Mouse (Mus musculus) forebrain, embryonic 16.5 days (tissue): ENCODE measurements at regions not wholly inside any gene's neighbourhood (a gene's known extent, or its start where the extent isn't known, plus 50 kb on each side); places are given as distances from the start of the nearest gene placed in this dataset.
"Not testable (repeated sequence)": the region's sequence is repeated elsewhere in the genome, so short reads cannot be mapped to it uniquely, and the experiment has no call there.

Source experiments
- ATAC-seq: fragments of 200-750 bp; cut with Nextera tagmentation; 2 replicates; pipeline ENCODE4 v1.8.0; 2017; ENCODE audit warnings: mild to moderate bottlenecking, moderate library complexity
- H3K27ac ChIP-seq: fragments of 300-500 bp; sonication (generic); 2 replicates; pipeline ENCODE4 v1.5.1; 2014; ENCODE audit warnings: low read length, control low read depth
- H3K27me3 ChIP-seq: fragments of 300-500 bp; sonication (generic); replicated peaks from 2 replicates; pipeline ENCODE4 v1.6.1; 2014; ENCODE audit warnings: low read length; ENCODE audit not compliant: control insufficient read depth, insufficient read depth
- H3K36me3 ChIP-seq: fragments of 300-500 bp; sonication (generic); 2 replicates; pipeline ENCODE4 v1.6.1; 2014; ENCODE audit not compliant: control insufficient read depth, insufficient read depth
- H3K4me1 ChIP-seq: fragments of 300-500 bp; sonication (generic); replicated peaks from 2 replicates; pipeline ENCODE4 v1.6.1; 2014; ENCODE audit warnings: low read length; ENCODE audit not compliant: control insufficient read depth, insufficient read depth
- H3K4me2 ChIP-seq: fragments of 300-500 bp; sonication (generic); 2 replicates; pipeline ENCODE4 v1.6.1; 2014; ENCODE audit warnings: mild to moderate bottlenecking, low read length, control low read depth
- H3K4me3 ChIP-seq: fragments of 300-500 bp; sonication (generic); replicated peaks from 2 replicates; pipeline ENCODE4 v1.5.1; 2014; ENCODE audit warnings: mild to moderate bottlenecking, low read length, control low read depth
- H3K9ac ChIP-seq: fragments of 300-500 bp; sonication (generic); replicated peaks from 2 replicates; pipeline ENCODE4 v1.6.1; 2014; ENCODE audit warnings: low read depth, low read length, control low read depth
- H3K9me3 ChIP-seq: fragments of 300-500 bp; sonication (generic); 2 replicates; pipeline ENCODE4 v1.6.1; 2016; ENCODE audit warnings: low read length; ENCODE audit not compliant: control insufficient read depth
- WGBS: fragments of 180-500 bp; shearing (Covaris S2); extraction: QIAGEN DNeasy Blood & Tissue Kit; methylation state at CpG from one replicate; pipeline ENCODE4 v1.1.7; 2014; 5-methylcytosine and 5-hydroxymethylcytosine counted together

DNA sequence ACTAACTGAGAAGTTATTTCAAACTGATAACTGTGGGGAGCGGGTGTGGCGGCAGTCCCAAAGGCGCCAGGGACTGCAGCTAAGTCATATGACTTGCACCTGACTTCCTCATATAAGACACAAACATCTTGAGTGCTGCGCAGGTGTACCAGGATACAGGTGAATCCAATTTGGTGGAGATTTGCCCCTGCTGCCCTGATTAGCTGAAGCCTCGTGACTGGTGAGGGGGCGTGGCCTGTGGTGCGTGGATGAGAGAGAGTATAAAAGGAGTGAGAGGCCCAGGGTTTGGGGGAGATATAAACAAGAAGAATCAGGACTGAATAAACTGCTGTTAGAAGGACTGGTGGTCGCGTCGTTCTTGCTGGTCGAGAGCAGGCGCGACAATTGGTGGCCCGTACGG is 731.6 kb upstream of the Pcdh10 start:
- not testable (repeated sequence) for ATAC-seq, H3K4me1 ChIP-seq, H3K27ac ChIP-seq, H3K36me3 ChIP-seq, H3K4me2 ChIP-seq, H3K4me3 ChIP-seq, H3K9me3 ChIP-seq, H3K9ac ChIP-seq, H3K27me3 ChIP-seq
- 97% methylated on average over 3 of the region's 15 CpGs for WGBS

DNA sequence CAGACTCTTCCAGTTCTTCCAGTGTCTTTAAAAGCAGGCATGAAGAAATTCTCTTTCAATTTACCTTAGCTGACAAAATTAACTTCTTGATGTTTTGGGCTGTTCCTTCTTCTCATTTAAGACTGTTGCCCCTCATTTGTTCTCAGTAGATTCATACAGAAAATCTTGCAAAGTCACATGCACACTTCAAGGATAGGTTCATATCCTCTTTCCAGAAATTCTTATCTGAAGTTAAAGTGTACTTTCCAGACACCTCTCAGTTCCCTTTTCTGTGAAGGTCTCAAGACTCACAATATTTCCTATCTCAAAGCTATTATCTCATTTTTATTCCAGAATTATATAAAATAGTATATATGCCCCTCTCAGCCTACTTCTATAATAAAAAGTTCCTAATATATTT is 681.8 kb upstream of the Pcdh10 start:
- no peak overlapping the region for H3K4me3 ChIP-seq
- H3K4me1 ChIP-seq: no peaks in the 10 kb centered on the region
- no peak for ATAC-seq
- no peak overlapping the region for H3K9ac ChIP-seq
- no peak overlapping the region for H3K4me2 ChIP-seq
- H3K36me3 ChIP-seq: no peaks in the 10 kb centered on the region
- H3K27ac ChIP-seq: no peak overlapping the region
- no peaks in the 10 kb centered on the region for H3K27me3 ChIP-seq
- no peaks in the 10 kb centered on the region for H3K9me3 ChIP-seq

- H3K4me3 ChIP-seq: no peak overlapping the region
- ATAC-seq: peak; percentile 72
- no peak overlapping the region for H3K4me2 ChIP-seq
- H3K4me1 ChIP-seq: no peaks in the 10 kb centered on the region
- H3K36me3 ChIP-seq: no peaks in the 10 kb centered on the region
- no peak overlapping the region for H3K9ac ChIP-seq
- H3K27ac ChIP-seq: no peak overlapping the region
- no peaks in the 10 kb centered on the region for H3K9me3 ChIP-seq
- no peaks in the 10 kb centered on the region for H3K27me3 ChIP-seq
- WGBS: 48% methylated on average over 3 of the region's 3 CpGs
These were observed 681.1 kb upstream of the Pcdh10 start for GRCm38 (mm10) chr3:44697000-44697681.

DNA sequence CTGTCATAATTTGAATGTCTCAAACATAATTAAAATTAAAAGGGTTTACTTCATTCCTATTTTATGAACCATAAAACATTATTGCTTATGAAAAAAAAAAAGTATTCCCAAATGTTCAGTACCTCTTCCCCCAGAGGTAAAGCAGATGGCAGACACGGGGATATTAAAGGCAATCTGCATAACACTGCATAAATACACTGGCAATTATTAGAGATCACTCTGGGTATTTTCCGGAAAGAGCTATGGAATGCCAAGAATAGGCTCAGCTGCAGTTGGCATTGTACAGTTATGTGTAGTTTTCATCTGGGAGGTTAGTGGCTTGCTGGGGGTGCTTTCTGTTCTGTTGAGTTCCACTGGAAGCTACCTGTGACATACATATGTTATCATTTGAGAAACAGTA is 677.1 kb upstream of the Pcdh10 start:
- H3K4me1 ChIP-seq: no peaks in the 10 kb centered on the region
- no peak for ATAC-seq
- 47% methylated on average over 2 of the region's 2 CpGs for WGBS
- H3K36me3 ChIP-seq: no peaks in the 10 kb centered on the region
- H3K9me3 ChIP-seq: no peaks in the 10 kb centered on the region
- no peak overlapping the region for H3K4me3 ChIP-seq
- H3K27me3 ChIP-seq: no peaks in the 10 kb centered on the region
- no peak overlapping the region for H3K27ac ChIP-seq
- H3K4me2 ChIP-seq: no peak overlapping the region
- no peak overlapping the region for H3K9ac ChIP-seq

DNA sequence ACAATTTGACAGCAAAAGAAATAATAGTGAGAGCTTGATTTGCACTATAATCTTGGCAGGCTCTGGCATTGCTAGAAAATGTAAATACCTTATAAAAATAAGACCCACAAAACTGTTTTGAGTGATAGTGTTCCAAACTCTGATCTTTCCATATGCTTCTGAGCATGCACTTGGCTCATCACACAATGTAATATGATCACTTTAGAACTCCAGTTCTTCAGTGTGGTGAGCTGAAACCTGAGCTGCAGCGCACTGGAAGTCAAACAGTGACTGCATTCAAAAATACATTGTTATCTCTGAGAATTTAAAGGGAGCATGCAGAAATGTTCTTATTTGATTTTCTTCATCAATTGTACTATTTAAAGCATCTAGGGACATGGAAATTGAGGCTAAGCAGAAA is 672.5 kb upstream of the Pcdh10 start:
- no peaks in the 10 kb centered on the region for H3K4me1 ChIP-seq
- H3K27ac ChIP-seq: no peak overlapping the region
- 63% methylated on average over 1 of the region's 1 CpGs for WGBS
- H3K36me3 ChIP-seq: no peaks in the 10 kb centered on the region
- H3K27me3 ChIP-seq: no peaks in the 10 kb centered on the region
- no peak overlapping the region for H3K4me2 ChIP-seq
- no peaks in the 10 kb centered on the region for H3K9me3 ChIP-seq
- H3K4me3 ChIP-seq: no peak overlapping the region
- ATAC-seq: no peak
- no peak overlapping the region for H3K9ac ChIP-seq

DNA sequence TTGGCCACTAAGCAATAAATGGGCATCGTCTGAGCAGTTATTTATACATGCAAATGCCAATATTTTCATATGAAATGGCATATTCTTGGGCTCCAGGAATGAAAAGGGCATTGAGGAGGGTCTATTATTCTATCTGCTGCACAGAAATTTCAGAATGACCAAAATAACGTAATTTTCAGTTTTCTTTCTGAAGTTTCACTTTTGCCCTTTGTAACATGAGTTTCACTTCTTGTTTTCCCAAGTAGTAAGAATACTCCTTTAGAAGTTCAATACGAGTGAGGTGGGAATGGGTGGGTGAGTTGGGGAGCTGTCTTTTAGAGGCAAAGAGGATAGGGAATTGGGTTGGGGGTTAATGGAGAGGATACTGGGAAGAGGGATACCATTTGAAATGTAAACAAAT is 662.7 kb upstream of the Pcdh10 start:
- ATAC-seq: no peak
- no peaks in the 10 kb centered on the region for H3K9me3 ChIP-seq
- 86% methylated on average over 3 of the region's 3 CpGs for WGBS

More for the DNA sequence above, 662.7 kb upstream of the Pcdh10 start:
- H3K4me3 ChIP-seq: no peak overlapping the region
- no peak overlapping the region for H3K27ac ChIP-seq
- no peaks in the 10 kb centered on the region for H3K27me3 ChIP-seq
- no peak overlapping the region for H3K4me2 ChIP-seq
- no peak overlapping the region for H3K9ac ChIP-seq
- no peaks in the 10 kb centered on the region for H3K36me3 ChIP-seq
- no peaks in the 10 kb centered on the region for H3K4me1 ChIP-seq
